Mouse (Mus musculus): ENCODE data around the gene Pde4b.

Gene Pde4b

DNA sequence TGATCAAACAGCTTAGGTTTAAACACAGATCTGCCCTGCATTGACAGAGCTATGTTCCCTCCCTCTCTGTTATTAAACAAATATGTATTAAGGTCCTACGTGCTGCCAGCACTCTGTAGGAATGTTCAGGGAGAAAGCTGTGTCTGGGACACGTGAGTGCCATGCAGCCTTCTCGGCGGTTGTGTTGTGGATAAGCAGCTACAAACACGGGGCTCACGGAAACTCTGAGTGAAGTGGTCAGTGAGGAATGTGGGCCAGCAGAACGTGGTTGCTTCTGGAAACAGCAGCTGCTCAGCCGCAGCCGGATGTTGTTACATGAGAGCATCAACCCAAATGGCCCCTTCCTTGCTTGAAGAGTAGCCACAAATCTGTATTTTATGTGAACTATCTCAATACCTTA is 547.9 kb downstream of the Pde4b start:
- no peak for DNase-seq (ENCODE audit: extremely low spot score, low read depth, low spot score)

DNA sequence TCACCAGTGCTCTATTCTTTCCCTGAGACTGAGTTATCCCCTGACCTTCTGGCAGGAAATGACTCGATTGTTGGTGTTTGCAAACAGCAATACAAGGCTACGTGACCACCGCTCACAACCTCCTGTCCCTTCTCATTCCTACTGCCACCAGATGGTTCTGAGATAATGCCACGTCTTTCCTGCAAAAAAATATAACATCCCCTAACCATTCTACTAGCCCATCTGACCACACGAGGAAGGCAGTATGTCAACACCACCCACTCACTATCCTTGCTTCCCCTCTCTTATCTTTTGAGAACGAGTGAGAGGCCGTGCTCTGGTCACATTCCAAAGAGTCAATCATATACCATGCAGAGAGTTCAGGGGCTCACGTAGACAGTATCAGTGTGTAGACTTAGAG is 548.6 kb downstream of the Pde4b start:
- DNase-seq (ENCODE audit: extremely low spot score, low read depth, low spot score) = no peak

DNA sequence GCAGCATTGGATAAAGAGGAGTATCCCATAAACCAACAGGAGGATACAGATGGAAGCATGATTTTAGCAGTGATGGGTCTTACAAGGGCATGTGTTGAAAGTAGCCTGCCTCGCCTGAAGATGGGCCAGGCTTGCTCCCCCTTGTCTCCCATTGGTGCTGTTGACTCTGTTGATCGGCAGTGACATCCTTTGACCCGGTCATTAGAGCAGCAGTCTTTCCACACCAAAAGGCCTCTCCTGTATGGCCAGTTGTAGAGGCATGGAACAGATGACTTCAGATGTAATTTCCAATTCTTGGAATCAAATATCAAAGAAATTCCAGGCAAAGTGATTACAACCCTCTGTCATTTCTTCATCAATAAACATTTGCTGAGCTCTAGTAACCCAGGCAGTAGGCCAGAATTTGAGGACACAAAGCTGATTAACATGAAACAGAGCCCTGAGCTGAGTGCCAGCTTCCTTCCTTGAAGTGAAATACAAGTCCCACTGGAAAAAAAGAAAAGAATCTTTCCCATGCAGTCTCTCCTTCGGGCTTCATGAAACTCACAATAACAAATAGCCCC is 550.1 kb downstream of the Pde4b start:
- no peak for DNase-seq (ENCODE audit: extremely low spot score, low read depth, low spot score)

DNA sequence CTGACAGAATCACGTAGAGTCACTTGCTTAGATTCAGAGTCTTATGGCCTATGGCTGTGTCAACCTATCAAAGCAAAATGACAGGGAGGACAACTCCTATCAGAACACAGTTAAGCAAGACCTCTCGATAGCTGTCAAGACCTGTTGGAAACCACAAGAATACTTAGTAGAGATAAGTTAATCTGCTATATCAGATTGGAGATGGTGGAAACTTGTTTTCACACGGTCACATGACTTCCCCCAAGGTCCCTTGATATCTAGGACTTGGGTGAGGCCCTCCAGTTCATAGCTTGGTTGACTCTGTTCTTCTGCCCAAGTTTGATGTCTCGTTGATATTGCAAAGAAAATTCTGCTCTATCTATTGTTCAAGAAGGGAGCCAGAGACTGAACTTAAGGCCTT is 553.6 kb downstream of the Pde4b start:
- no peak for DNase-seq (ENCODE audit: extremely low spot score, low read depth, low spot score)

DNA sequence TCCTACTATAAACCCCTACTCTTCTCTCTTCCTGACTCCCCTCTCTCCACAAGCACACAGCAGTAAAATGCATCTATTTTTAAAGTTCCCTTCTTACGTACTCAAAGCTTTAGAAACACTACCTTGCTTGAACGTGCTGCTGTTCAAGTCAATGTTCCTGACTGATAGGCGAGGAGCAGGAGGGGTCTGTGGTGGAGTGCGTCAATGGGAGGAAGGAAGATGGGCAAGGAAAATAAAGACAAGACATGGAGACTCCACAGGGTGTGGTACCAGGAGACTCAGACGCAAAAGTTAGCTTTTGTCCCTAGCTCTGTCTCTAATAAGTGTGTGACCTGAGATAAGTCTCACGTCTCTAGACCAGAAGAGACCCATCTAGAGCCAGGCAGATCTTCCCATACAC is 556.7 kb downstream of the Pde4b start:
- no peak for DNase-seq (ENCODE audit: extremely low spot score, low read depth, low spot score)

DNA sequence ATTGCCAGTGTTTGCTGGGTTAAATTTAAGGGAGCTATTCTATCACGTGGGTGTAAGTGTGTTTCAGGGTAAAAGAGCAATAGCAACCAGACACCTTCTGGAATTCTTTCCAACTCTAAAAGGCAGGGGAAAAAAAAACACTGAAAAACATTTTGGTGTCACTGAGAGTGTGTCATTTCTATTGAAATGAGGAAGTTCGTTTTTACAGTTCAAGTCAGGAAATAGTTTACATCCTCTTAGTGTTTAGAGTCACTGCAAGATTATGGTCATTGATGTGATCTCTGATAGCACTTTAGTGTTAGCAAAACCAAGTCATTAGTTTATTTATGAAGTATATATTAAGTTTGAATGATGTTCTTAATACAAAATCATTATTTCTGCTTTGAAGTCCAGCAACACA is 559.7 kb downstream of the Pde4b start:
- DNase-seq (ENCODE audit: extremely low spot score, low read depth, low spot score) = no peak

DNA sequence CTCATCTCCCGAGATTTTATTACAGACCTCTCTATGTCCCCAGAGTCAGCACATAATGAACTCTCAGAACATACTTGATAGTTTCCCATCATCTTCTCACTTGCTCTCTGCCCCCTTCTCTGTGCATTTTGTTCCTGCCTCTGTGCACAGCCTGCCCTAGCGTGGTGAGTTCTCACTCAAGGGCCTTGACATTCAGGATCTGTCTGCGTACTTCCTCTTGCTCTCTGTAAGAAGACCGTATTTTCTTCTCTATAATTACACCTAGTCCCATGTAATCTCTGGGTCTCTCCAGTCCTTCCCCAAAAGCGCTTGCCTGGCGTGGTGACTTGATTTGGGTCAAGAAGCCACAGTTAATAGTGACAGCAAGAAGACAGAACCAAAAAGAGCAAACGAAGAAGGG is 568.0 kb downstream of the Pde4b start:
- DNase-seq (ENCODE audit: extremely low spot score, low read depth, low spot score) = no peak

DNA sequence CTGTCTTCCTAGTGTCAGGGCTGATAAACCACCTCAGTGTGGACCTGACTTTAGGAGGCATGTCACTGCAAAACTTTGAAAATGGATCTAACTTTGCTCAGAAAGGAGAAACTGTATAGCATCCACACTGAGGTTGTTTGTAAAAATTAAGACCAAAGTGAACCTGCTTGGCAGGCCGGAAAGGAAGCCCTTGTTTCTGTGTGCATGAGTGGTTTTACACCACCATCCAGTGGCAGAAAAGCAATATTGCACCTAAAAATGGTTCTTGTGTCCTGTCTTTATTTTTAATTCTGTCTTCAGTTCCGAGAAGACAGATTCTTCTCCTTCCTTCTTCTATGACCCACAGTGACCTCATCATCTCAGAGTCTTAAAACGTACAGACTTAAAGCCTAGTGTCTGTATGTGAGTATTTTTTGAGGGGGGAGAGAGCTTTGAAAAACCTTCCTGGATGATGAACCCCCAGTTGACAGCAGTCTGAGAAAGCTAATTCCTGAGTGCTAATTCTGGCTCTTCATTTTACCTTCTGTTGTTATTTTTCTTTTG is 569.2 kb downstream of the Pde4b start:
- DNase-seq (ENCODE audit: extremely low spot score, low read depth, low spot score) = peak; percentile 28
